Mouse (Mus musculus): ENCODE measurements at regions not wholly inside any gene's neighbourhood (a gene's known extent, or its start where the extent isn't known, plus 50 kb on each side); places are given as distances from the start of the nearest gene placed in this dataset.

DNA sequence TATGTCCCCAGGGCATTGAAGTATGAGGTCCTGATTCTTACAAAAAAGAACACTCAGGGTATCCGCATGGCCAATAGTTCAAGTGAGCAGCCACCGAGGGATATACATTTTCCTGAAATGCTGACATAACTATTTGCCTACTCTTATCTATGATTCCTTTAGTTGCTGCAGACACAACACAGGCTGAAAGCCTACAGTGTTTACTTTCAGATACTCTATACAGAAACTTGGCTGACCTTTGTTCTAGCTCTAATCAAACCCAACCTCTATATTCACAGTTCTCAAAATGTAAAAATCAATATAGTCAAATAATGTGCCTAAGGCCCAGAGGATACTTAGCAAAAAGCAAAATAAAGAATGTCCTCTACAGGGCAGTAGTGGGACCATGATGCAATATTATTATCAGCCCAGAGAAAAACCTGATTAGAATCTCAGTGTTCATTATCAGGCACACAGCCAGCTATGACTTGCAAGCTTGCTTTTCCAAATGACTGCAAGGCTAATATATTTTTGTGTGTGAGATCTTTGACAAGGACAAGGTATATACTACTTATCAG, 281.2 kb upstream of the Nfia start:
- no peak for TF ChIP-seq POLR2A (IDR thresholded peaks at IDR 0.05; ENCODE audit: extremely low read depth, insufficient read depth, low read length)
- no peak for TF ChIP-seq CTCF (IDR thresholded peaks at IDR 0.05; ENCODE audit: low read depth, low read length)
